Mouse (Mus musculus): Measurements from ENCODE around the gene Tnfaip1.

DNA sequence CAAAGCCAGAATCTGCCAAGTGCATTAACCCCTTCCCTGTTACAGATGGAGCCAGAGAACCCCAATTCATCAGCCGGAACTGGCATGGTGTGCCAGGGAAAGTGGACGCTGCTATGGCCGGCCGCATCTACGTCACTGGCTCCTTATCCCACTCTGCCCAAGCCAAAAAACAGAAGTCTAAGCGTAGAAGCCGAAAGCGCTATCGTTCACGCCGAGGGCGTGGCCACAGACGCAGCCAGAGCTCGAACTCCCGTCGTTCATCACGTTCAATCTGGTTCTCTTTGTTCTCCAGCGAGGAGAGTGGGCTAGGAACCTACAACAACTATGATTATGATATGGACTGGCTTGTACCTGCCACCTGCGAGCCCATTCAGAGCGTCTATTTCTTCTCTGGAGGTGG is 34.6 kb downstream of the Tnfaip1 start:
- TF ChIP-seq CTCF (IDR thresholded peaks at IDR 0.05; ENCODE audit: extremely low read depth, insufficient read depth, low read length) (no peak), POLR2A (IDR thresholded peaks at IDR 0.05; ENCODE audit: extremely low read depth, insufficient read depth, low read length) (no peak)
